Mouse (Mus musculus) G1E (cell line): ENCODE data around the gene Agt. TPM values are rescaled to one million over a fixed set of nuclear protein-coding genes. Genes with fewer than 3 reads are reported as not detected.

Experiments
- ATAC-seq: 2 replicates; pipeline ENCODE4 v1.8.0; 2016; ENCODE audit warnings: mild to moderate bottlenecking; ENCODE audit not compliant: insufficient number of reproducible peaks, poor library complexity, low FRiP score, severe bottlenecking; ENCODE audit errors: extremely low read depth
- DNase-seq: peaks from one replicate; pipeline ENCODE4 v3.0.0; 2012; ENCODE audit warnings: low spot score
- H3K27me3 ChIP-seq: 2 replicates; pipeline ENCODE4 v1.6.1; 2012; ENCODE audit warnings: mild to moderate bottlenecking, low read length, inconsistent platforms; ENCODE audit not compliant: insufficient read depth
- H3K36me3 ChIP-seq: replicated peaks from 2 replicates; pipeline ENCODE3; 2012; ENCODE audit warnings: mild to moderate bottlenecking, inconsistent platforms
- H3K4me1 ChIP-seq: 2 replicates; pipeline ENCODE4 v1.6.1; 2012; ENCODE audit warnings: low read depth, low read length, inconsistent platforms, mixed read lengths; ENCODE audit not compliant: insufficient read depth
- H3K4me3 ChIP-seq: 2 replicates; pipeline ENCODE4 v1.5.1; 2012; ENCODE audit warnings: low read depth, mild to moderate bottlenecking, inconsistent platforms, low read length, moderate library complexity, mixed read lengths
- H3K9me3 ChIP-seq: replicated peaks from 2 replicates; pipeline ENCODE4 v1.6.1; 2012; ENCODE audit warnings: inconsistent platforms
- CTCF ChIP-seq: IDR thresholded peaks from 2 replicates; pipeline ENCODE4 v1.5.1; 2012; ENCODE audit warnings: low read depth, low read length, inconsistent platforms, mixed read lengths
- GATA1 ChIP-seq: IDR thresholded peaks from 2 replicates; pipeline ENCODE4 v1.6.1; 2012; ENCODE audit warnings: borderline replicate concordance, low read length, inconsistent platforms, mixed read lengths
- GATA2 ChIP-seq: IDR thresholded peaks from 2 replicates; pipeline ENCODE4 v1.6.1; 2012; ENCODE audit warnings: low read depth, low read length, inconsistent platforms, borderline replicate concordance
- POLR2AphosphoS5 ChIP-seq: IDR thresholded peaks from 2 replicates; pipeline ENCODE4 v1.6.1; 2012; ENCODE audit warnings: low read depth, low read length, inconsistent platforms; ENCODE audit not compliant: insufficient replicate concordance
- TAL1 ChIP-seq: conservative IDR thresholded peaks from 2 replicates; pipeline ENCODE4 v1.6.1; 2012; ENCODE audit warnings: low read depth, low read length, inconsistent platforms, mixed read lengths
- polyA plus RNA-seq: library from polyadenylated mRNA; stranded (reverse); fragments of >175 nt; gene quantifications from 2 replicates; pipeline ENCODE4 v1.2.3, GENCODE M21; 2012
- total RNA-seq, 2 experiments: library from RNA; stranded (forward) in 1 of 2; stranded (reverse) in 1 of 2; fragments of 200-1000 nt in 1 of 2; fragments of >200 nt in 1 of 2; fragmentation: Nextera tagmentation in 1 of 2; gene quantifications; 2 replicates each; pipeline ENCODE4 v1.2.3; 2014 to 2017

Gene Agt
- total and polyA plus RNA-seq, 3 experiments, result not detected

GRCm38 (mm10) chr8:124517142-124517541 lies 52.4 kb downstream of the Agt start:
- TF ChIP-seq CTCF, result no peak
- TF ChIP-seq GATA2, result no peak
- TF ChIP-seq GATA1, result no peak
- no peak for TF ChIP-seq POLR2AphosphoS5
- TF ChIP-seq TAL1, result no peak
- peaks cover 25% of the 10 kb centered on the region for H3K4me1 ChIP-seq

GRCm38 (mm10) chr8:124516525-124516924 lies 53.0 kb downstream of the Agt start:
- no peak overlapping the region for H3K4me3 ChIP-seq
- no peak for ATAC-seq

More at GRCm38 (mm10) chr8:124517142-124517541, 52.4 kb downstream of the Agt start:
- ATAC-seq (no peak), DNase-seq (no peak)
- peaks cover 3% of the 10 kb centered on the region for H3K36me3 ChIP-seq
- H3K27me3 ChIP-seq, result peaks cover 7% of the 10 kb centered on the region; the same call in 1 of the 2 replicates
- no peak overlapping the region for H3K4me3 ChIP-seq
- no peaks in the 10 kb centered on the region for H3K9me3 ChIP-seq

GRCm38 (mm10) chr8:124516039-124516438 lies 53.5 kb downstream of the Agt start:
- TF ChIP-seq POLR2AphosphoS5 (no peak), TAL1 (no peak), GATA1 (no peak), CTCF (no peak), GATA2 (no peak)
- H3K4me1 ChIP-seq, result peaks cover 16% of the 10 kb centered on the region
- H3K9me3 ChIP-seq, result no peaks in the 10 kb centered on the region

More at GRCm38 (mm10) chr8:124516525-124516924, 53.0 kb downstream of the Agt start:
- DNase-seq, result no peak
- H3K9me3 ChIP-seq, result no peaks in the 10 kb centered on the region
- peaks cover 19% of the 10 kb centered on the region for H3K4me1 ChIP-seq
- no peaks in the 10 kb centered on the region for H3K36me3 ChIP-seq
- TF ChIP-seq CTCF (no peak), GATA2 (no peak), TAL1 (no peak), POLR2AphosphoS5 (no peak), GATA1 (no peak)
- peaks cover 7% of the 10 kb centered on the region; the same call in 1 of the 2 replicates for H3K27me3 ChIP-seq

GRCm38 (mm10) chr8:124509156-124509555 lies 60.4 kb downstream of the Agt start:
- ATAC-seq, result no peak
- H3K4me3 ChIP-seq, result no peak overlapping the region
- TF ChIP-seq TAL1, result no peak
- no peak for TF ChIP-seq GATA1
- no peak for TF ChIP-seq GATA2
- TF ChIP-seq POLR2AphosphoS5, result no peak

More at GRCm38 (mm10) chr8:124516039-124516438, 53.5 kb downstream of the Agt start:
- DNase-seq (no peak), ATAC-seq (no peak)
- H3K27me3 ChIP-seq, result peaks cover 7% of the 10 kb centered on the region; the same call in 1 of the 2 replicates
- H3K36me3 ChIP-seq, result no peaks in the 10 kb centered on the region
- H3K4me3 ChIP-seq, result no peak overlapping the region

GRCm38 (mm10) chr8:124508321-124508695 lies 61.2 kb downstream of the Agt start:
- no peak for TF ChIP-seq GATA2
- Histone ChIP-seq H3K36me3 (no peaks in the 10 kb centered on the region), H3K4me1 (no peaks in the 10 kb centered on the region), H3K9me3 (no peaks in the 10 kb centered on the region), H3K27me3 (no peaks in the 10 kb centered on the region), H3K4me3 (no peak overlapping the region)
- DNase-seq (no peak), ATAC-seq (no peak)

More at GRCm38 (mm10) chr8:124509156-124509555, 60.4 kb downstream of the Agt start:
- Histone ChIP-seq H3K4me1 (no peaks in the 10 kb centered on the region), H3K36me3 (no peaks in the 10 kb centered on the region), H3K27me3 (no peaks in the 10 kb centered on the region), H3K9me3 (no peaks in the 10 kb centered on the region)
- DNase-seq, result no peak

GRCm38 (mm10) chr8:124507572-124508320 lies 61.8 kb downstream of the Agt start:
- H3K4me1 ChIP-seq, result no peaks in the 10 kb centered on the region
- H3K9me3 ChIP-seq, result no peaks in the 10 kb centered on the region
- H3K27me3 ChIP-seq, result no peaks in the 10 kb centered on the region
- H3K4me3 ChIP-seq, result no peak overlapping the region
- TF ChIP-seq GATA2 (no peak), CTCF (no peak)
- DNase-seq (no peak), ATAC-seq (no peak)
- H3K36me3 ChIP-seq, result no peaks in the 10 kb centered on the region

Other genes starting within 250 kb of the Agt start
- gene Pgbd5, start 130.0 kb downstream of the Agt start, total RNA-seq (2014; fragmentation: Nextera tagmentation), result not detected in 2 replicates
- 0.12 and 0.22 TPM in 2 replicates for gene Pgbd5, start 130.0 kb downstream of the Agt start, total RNA-seq (2017)
- not detected in 2 replicates for gene Pgbd5, start 130.0 kb downstream of the Agt start, polyA plus RNA-seq
- 17.6 and 20.3 TPM in 2 replicates for gene Cog2, start 48.9 kb downstream of the Agt start, total RNA-seq (2014; fragmentation: Nextera tagmentation)
- gene Cog2, start 48.9 kb downstream of the Agt start, total RNA-seq (2017), result 39.3 and 40.2 TPM in 2 replicates
- gene Cog2, start 48.9 kb downstream of the Agt start, polyA plus RNA-seq, result 16.3 and 17.5 TPM in 2 replicates
- gene Capn9, start 6.4 kb upstream of the Agt start, total RNA-seq (2014; fragmentation: Nextera tagmentation), result not detected in 2 replicates
- not detected in 2 replicates for gene Capn9, start 6.4 kb upstream of the Agt start, total RNA-seq (2017)
- not detected in 2 replicates for gene Capn9, start 6.4 kb upstream of the Agt start, polyA plus RNA-seq
- 26.9 and 27.9 TPM in 2 replicates for gene 2310022B05Rik, start 93.7 kb upstream of the Agt start, total RNA-seq (2014; fragmentation: Nextera tagmentation)
- 5.8 and 7.2 TPM in 2 replicates for gene 2310022B05Rik, start 93.7 kb upstream of the Agt start, total RNA-seq (2017)
- 16.8 and 20.3 TPM in 2 replicates for gene 2310022B05Rik, start 93.7 kb upstream of the Agt start, polyA plus RNA-seq
- 26.2 and 35.1 TPM in 2 replicates for gene Ttc13, start 152.3 kb upstream of the Agt start, total RNA-seq (2014; fragmentation: Nextera tagmentation)
- 30.4 and 35.5 TPM in 2 replicates for gene Ttc13, start 152.3 kb upstream of the Agt start, total RNA-seq (2017)
- 6.8 and 9.2 TPM in 2 replicates for gene Ttc13, start 152.3 kb upstream of the Agt start, polyA plus RNA-seq
- gene Arv1, start 152.4 kb upstream of the Agt start, total RNA-seq (2014; fragmentation: Nextera tagmentation), result 12.4 and 26.0 TPM in 2 replicates
- gene Arv1, start 152.4 kb upstream of the Agt start, total RNA-seq (2017), result 4.2 and 5.0 TPM in 2 replicates
- 22.0 and 22.9 TPM in 2 replicates for gene Arv1, start 152.4 kb upstream of the Agt start, polyA plus RNA-seq
- gene Fam89a, start 182.1 kb upstream of the Agt start, total RNA-seq (2014; fragmentation: Nextera tagmentation), result not detected in 2 replicates
- gene Fam89a, start 182.1 kb upstream of the Agt start, total RNA-seq (2017), result 0.35 TPM in 1 of 2 replicates, not detected in the other
- not detected in 2 replicates for gene Fam89a, start 182.1 kb upstream of the Agt start, polyA plus RNA-seq
- not detected in 2 replicates for gene Trim67, start 223.4 kb upstream of the Agt start, total RNA-seq (2014; fragmentation: Nextera tagmentation)
- gene Trim67, start 223.4 kb upstream of the Agt start, total RNA-seq (2017), result 0.05 TPM in 1 of 2 replicates, not detected in the other
- not detected in 2 replicates for gene Trim67, start 223.4 kb upstream of the Agt start, polyA plus RNA-seq